Mouse (Mus musculus) left cerebral cortex, postnatal 36 days (tissue): Measurements from ENCODE around the gene Wdr48. TPM values are rescaled to one million over a fixed set of nuclear protein-coding genes. Genes with fewer than 3 reads are reported as not detected.
A peak's percentile ranks its signal among the peaks of the same experiment; 100 is the strongest.

Source experiments
- DNase-seq, 2 experiments: peaks; one replicate each; pipeline ENCODE4 v3.0.0; 2021 to 2022; ENCODE audit warnings: low spot score in 2 of 2, mixed read lengths in 1 of 2
- intact Hi-C: fragments of 180-260 bp; cut with DNase I; formaldehyde crosslinking; loops from one replicate; pipeline ENCODE4 v1.15.1; 2025
- total RNA-seq, 2 experiments: library from RNA; stranded (reverse); gene quantifications; 2 replicates each; pipeline ENCODE4 v1.2.3; 2021

Gene Wdr48
- total RNA-seq, 2 experiments from 2014 or later = 70.0 to 85.9 TPM

DNA sequence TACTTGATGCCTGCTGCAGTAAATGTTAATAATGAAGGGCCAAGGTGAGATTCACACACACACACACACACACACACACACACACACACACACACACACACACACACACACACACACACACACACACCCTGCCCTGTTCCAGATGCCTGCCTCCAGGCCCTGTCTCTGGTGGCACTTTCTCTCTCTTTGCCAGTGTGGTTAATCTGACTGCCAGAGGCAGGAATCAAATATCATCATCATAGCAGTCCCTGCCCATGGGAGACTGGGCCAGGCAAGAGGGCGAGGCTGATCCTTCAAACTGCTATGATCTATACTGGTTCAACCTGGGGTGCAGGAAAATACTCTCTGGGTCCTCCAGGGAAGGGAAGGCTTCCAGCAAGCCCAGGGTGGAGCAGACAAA is 25.2 kb downstream of the Wdr48 start:
- DNase-seq = no peak
- intact Hi-C loops = no loop called here

DNA sequence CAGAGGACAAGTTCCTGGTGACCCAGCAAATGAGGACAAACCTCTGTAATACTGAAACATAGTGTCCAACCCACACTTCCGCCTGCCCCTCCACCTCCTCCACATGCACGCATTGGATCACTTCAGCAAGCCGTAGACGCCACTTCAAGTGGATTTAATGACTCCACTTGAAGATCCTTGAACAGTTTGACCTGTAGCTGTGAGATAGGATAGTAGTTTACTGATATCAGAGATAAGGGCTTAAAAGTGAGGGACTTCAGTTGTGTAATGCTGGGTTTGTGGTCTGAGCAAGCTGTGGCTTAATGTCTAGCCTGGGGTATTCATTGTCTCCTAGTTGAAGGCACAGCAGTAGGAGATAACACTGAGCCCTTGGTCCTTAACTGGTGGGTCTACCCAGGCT is 28.8 kb downstream of the Wdr48 start:
- no peak for DNase-seq
- intact Hi-C loops = no loop called here

DNA sequence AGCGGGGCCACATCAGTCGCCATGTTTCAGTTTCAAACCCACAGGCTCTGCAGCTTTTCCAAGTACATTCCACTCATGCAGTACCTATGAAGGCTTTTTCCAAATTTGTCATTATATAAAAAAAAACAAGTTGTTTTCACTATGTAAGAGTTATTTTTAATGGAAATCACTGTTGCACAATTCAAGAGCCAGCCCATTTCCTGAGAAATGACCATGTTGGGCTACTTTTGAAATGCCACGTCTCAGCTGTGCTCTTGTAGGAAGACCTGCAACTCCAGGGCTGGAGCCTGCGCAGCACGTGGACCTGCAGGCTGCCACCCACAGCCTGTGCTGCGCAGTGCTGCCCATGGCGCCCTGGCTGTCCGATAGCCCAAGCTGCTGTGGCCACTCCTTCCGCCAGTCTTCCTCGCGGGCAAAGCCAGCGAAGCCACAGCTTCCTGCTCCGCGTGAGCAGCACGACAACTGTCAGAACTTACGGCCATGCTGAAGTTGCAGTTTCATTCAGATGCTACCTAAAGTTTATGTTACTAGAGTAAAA is 30.5 kb downstream of the Wdr48 start:
- DNase-seq = peak in 1 of 2 experiments; percentile 25
- intact Hi-C loops = no loop called here

DNA sequence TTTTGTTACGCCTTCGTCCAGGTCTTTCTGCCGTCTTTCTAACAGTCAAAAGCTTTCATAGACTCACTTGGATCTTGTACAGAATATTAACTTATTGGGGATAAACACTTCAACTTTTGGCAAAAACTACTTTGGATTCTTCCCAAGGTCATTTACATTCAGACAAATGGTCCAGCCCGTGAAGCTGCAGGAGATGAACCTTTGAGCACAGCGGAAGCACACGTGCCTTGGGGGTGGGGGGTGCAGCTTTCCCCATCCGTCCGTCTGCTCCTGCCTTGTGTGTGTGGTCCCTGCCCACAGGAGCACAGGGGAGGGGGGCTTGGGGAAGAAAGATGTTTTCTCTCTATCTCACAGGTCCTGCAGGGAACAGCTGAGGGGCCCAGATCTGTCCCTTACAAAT is 31.1 kb downstream of the Wdr48 start:
- DNase-seq = no peak
- intact Hi-C loops = no loop called here

DNA sequence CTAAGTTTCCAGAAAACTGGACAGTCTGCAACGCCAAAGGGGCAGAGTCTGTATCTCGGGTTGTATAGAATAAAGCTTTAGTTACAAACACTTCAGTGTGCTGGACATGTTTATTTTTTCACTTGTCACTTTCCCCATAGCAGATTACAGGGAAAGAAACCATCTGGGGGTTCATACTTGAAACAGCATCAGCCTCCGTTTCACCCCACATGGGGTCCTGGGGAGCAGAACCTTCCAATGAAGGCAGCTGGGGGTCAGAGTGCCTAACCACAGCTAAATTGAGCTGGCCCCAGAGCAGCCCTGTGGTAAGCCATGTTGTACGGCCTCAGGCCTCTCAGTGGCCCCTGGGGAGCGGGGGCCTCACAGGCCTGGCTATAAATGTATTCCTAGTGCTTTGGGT is 31.8 kb downstream of the Wdr48 start:
- intact Hi-C loops = no loop called here
- DNase-seq = no peak

DNA sequence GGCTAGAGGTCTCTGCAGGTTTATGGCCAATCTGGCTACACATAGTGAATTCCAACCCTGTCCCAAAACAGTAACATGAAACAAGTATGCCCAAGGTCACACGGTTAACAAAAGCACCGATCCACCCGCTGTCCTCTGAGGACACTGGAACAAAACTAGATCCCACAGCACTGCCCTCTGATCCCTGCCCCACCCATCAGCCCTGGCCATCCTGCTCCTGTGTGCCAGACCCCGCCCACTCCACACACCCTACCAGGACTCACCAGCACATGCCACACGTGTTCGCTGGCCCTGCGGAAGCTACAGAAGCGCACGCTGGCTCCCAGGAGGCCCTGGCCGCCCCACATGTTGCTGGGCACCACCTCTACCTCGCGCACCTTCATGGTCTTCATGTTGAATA is 37.7 kb downstream of the Wdr48 start:
- intact Hi-C loops = no loop called here
- DNase-seq = no peak

DNA sequence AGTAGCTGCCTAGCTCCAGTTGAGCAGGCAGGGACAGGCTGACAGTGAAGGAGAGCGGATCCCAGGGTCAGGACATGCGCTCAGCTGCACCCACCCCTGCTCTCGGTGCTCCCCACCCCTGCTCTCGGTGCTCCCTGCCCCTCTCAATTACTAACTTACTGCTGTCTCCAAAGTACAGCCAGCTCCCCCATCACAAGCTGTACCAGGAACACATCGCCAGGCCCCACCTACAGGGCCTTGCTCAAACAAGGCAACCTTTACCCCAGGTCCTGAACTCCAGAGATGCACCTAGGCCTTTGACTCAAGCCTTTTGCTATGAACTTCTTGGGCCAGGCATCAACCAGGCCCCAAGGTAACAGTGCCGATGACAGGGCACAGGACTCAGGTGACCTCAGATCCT is 39.0 kb downstream of the Wdr48 start:
- intact Hi-C loops = no loop called here
- DNase-seq = no peak

DNA sequence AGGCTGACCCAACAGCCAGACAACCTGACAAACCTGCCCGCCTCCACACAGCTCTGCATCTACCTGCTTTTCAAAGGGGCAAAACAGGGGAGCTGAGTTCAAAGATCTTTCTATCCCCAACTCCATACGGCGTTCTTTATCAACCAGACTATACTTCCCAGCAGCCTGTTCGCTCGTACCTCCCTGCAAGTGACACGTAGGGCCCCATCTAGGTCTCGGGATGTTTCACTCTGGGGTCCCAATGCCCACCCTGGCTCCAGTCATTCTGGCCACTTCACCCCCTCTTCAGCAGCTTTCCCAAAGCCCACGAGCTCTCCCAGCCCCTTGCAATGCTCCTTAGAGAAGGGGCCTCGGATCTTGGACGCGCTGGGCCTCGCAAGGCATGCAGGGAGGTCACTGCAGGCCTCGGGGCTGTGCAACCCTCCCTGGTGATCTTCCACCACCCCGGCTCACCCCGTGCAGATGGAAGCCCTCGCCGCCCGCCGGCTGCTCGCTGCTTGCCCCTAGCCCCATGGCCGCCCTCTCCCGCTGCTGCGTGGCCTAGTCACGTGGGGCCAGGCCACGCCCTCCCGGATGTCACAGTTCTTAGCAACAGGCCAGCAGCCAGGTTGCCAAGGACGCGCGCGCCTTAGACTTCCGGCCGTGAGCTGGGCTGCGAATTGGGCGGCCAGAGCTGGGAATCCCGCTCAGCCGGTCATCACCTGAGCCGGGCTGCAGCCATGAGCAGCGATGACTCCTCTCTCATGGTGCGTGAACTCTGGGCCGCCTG is 42.5 kb downstream of the Wdr48 start, which contains the start of the genes Gorasp1 and Ttc21a:
Gene Gorasp1, minus strand, starts transcription at position 561 of the 769 bp plus-strand sequence.
Gene Ttc21a, plus strand, starts transcription at position 602 of the 769 bp plus-strand sequence.
- peak; percentile 90 to 93 for DNase-seq
- intact Hi-C loops = no loop called here

DNA sequence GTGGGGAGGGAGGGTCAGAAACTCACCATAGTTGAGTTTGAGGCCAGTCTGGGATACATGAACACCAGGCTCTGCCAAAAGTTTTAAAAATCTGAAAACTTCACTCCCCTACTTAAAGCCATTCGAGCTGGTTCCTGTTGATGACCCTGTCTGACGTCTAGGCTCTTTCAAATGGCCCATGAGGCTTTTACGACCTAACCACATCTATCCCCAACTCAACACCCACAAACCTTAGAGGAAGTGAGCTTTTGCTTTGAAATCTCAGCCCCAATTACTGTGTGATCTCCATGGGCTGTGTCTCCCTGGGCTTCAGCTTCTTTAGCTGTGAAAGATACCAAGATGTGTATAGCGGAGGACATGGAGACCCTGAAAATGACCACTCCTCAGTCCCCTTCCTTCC is 43.8 kb downstream of the Wdr48 start:
- intact Hi-C loops = no loop called here
- no peak for DNase-seq

DNA sequence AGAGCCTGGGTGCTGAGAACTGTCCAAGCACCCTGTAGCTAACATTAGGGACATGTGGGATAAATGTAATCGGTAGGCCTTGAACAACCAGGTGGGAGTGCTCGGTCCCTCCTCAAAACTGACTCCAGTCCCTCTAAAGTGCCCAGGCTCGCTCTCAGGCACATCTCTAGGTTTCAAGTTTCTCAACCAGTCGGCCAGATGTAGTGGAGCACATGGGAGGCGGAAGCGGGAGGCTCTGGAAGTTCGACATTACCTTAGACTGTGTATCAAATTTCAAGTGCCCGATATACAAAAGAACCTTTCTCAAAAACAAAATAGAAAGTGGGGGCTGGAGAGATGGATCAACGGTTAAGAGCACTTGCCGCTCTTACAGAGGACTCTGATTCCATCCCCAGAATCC is 45.0 kb downstream of the Wdr48 start:
- no peak for DNase-seq
- intact Hi-C loops = no loop called here

DNA sequence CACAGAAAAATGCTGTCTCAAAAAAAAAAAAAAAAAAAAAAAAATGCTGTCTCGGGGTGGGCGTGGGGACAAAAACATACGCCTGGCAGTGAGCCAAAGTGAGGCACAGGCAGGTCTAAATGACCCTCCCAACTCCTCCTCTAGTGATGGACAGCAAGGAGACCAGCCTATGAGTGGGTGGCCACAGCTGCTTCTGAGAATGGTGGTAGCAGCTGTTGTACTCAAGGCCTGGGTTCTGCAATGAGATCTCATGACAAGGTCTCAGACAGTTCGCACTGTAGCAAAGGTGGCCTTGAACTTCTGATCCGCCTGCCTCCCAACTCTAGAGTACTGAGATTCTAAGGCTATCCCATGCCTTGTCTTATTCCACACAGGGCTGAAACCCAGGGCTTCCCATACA is 46.7 kb downstream of the Wdr48 start:
- intact Hi-C loops = no loop called here
- no peak for DNase-seq

DNA sequence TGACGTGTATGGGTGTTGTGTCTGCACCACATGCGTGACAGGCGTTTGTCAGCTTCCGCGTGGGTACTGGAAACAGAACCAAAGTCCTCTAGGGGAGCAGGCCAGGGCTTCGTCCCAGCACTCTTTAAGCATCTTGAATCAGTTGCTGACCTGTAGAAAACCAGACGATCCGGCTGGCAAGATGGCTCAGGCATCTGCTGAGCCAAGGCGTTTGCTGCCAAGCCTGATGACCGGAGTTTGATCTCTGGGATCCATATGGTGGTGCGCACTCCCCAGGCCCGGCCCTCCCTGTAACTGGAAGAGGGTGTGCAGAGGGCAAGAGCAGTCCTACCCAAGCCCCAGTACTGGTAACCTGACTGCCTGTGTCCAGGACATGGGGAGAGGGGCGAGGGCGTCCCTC is 47.2 kb downstream of the Wdr48 start:
- intact Hi-C loops = no loop called here
- no peak for DNase-seq

DNA sequence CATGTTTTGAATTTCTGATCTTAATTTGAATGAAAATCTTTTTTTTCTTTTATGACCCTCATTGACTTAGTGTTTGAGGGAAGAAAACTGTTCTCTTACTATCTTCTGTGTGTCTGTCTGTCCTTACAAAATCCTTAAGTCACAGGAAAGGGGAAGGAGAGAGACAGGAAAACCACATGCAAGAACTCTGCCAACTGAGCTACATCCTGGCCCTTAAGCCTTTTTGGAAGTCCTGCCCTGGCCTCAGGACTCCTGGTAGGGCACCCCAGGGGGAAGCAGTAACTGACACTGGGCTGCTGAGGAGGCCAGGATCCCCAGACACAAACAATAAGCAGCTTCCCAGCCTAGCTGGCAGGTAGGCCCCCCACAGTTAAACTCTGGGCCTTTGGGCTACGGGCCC is 48.6 kb downstream of the Wdr48 start:
- intact Hi-C loops = no loop called here

DNA sequence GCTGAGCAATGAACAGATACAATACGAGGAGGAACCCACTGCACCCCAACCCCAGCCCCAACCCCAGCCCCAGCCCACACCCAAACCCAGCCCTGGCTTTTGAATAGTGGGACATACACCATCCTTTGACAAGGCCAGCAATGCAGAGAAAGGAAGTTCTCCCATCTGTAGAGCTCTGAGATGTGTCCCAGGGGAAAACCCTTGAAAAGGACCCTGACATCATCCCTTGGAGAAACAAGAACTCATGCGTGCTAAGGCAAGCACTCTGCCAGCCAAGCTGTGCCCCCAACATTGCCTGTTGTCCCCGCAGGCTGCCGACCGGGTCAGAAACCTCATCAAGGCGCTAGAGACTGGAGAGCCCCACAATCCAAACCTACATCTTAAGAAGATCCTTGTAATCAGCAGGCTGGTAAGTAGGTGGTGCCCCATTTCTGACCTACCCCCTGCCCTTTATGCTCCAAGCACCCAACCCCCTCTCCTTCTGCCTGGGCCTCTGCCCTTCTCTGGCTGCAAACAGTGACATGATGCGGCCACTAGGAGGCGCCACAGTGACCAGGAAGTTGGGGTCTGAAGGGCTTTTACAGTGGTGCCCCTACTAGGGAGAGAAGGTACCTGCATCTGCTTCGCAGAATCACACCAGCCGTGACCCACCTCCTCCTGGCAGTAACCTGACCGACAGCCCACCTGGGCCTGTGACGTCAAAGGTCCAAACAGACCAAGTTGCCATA is 50.7 kb downstream of the Wdr48 start:
- DNase-seq = no peak
- intact Hi-C loops = no loop called here

More for the DNA sequence above, 48.6 kb downstream of the Wdr48 start:
- no peak for DNase-seq

DNA sequence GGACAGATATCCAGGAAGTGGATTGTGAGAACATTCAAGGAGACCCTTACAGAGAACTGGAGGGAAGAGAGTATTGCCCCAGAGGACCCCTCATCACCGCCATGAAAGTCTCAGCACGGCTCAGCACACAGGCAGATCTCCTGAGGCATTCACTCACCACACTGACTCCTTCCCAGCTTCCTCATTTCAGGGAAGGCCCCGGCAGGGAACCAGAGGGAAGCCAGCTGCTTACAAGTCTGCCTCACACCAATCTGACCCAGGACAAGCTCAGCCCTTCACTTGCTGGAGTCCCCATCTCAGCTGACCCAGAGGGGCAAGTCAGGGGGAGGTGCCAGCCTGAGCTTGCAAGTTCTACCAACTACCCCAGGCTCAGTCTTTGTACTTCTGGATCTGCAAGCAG is 54.1 kb downstream of the Wdr48 start:
- no peak for DNase-seq
- intact Hi-C loops = no loop called here

DNA sequence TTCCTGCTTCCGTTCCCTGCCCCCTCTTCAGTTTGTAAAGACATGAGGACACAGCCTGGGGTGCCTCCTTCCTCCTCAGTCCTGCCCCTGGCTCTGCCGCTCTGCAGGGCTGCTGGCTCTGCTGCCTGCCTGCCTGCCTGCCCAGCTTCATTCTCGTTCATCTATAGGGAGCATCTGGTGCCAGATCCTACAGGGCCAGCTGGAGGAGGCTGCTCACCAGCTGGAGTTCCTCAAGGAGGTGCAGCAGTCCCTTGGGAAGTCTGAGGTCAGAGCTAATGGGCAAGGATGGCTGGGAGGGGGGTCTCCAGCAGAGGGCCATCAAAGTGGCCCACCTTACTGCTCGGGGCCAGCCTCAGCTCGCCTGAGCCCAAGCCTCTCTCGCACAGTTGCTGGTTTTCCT is 55.8 kb downstream of the Wdr48 start:
- no peak for DNase-seq
- intact Hi-C loops = no loop called here

DNA sequence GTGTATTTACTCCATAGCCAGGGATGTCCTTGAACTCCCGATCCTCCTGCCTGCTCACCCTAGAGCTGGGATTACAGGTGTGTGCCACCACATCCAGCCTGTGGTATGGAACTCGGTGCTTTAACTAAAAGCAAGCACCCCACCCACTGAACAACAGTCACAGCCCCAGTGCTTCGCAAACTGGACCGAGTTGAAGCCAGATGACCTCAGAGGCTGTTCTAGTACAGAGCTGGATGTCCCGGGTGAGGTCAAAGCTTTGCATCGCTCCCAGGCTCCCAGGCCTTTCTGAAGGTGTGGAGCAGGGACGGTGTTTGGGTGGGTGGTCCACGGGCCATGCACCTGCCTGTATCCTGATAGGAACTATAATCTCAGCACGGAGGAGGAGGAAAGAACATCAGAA is 56.7 kb downstream of the Wdr48 start:
- DNase-seq = no peak
- intact Hi-C loops = no loop called here

DNA sequence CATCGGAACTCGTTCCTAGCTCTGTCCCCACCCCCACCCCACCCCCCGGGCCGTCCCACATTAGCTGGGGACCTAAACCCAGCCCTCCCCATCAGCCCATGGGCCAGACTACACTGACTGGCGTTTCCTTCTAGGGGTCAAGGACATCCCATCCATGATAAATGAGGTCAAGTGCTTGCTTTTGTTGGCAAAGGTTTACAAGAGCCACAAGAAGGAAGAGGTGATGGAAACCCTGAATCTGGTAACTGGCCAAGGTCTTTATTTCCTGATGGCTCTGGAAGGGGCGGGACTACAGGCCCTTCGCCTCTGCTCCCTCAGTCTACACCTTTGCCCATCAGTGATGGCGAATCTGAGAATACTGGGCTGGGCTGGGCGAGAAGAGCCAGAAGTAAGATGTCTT is 64.2 kb downstream of the Wdr48 start:
- DNase-seq = no peak
- intact Hi-C loops = no loop called here

DNA sequence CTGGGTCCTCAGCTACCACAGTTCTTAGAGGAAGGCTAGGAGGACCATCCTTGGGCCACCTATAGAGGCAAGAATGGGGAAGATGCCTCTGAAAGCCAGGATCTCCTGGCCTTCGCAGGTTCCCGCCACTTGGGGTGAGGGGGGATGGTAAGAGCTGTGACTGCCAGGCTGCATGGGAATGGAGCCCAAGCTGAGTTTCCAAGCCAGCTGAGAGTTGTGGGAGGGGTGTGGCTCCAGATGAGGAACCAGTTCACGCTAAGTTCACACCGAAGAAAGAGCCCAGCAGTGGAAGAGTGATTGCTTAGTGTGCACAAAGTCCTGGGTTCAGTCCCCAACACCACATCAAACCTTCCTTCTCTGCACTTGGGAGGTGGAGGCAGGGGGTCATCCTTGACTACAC is 67.5 kb downstream of the Wdr48 start:
- DNase-seq = no peak
- intact Hi-C loops = loop anchor here (10.0 kb wide), 1 partner anchor 53 kb away; no protein-coding TSS in a partner anchor

DNA sequence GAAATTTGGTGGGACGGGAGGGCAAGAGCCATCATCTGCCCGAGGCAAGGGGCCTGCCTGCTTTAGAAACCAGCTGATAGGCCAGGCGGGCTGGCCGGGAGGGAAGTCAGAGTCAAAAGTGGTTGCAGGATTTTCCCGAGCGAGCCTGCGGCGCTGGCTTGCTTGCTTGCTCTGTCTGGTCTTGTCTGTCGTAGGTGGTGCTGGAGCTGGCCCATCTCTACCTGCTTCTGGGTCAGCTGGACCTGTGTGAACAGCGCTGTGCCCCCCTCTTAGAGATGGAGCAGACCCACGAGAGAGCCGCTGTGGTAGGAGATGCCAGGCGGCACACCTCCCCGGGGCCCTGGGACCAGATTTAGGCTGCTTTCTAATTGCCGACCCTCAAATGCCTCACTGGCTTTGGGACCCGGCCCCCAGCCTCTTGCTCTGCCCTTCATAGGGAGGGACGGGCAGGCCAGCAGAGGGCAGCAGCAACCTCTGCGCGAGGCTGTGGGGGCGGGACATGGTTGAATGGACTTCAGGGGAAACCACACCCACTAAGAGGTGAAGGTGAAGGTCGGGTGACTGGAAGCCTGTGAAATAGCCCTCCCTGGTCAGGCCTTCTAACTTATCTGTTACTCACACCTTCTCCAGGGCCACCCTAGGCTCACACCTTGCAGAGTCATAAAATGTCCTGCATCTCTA is 68.4 kb downstream of the Wdr48 start:
- intact Hi-C loops = loop anchor here (10.0 kb wide), 1 partner anchor 52 kb away; no protein-coding TSS in a partner anchor
- DNase-seq = peak in 1 of 2 experiments; percentile 15
